Mouse (Mus musculus) C2C12 (cell line): ENCODE measurements around the gene Ank2.

Experiments
- CTCF ChIP-seq: IDR thresholded peaks from one replicate; pipeline ENCODE4 v1.5.1; 2011; ENCODE audit not compliant: control insufficient read depth, insufficient read depth, insufficient read length
- FOSL1 ChIP-seq: IDR thresholded peaks from one replicate; pipeline ENCODE4 v1.8.0; 2011; ENCODE audit warnings: mild to moderate bottlenecking, low read length; ENCODE audit not compliant: poor library complexity, insufficient read depth, severe bottlenecking
- MAX ChIP-seq: IDR thresholded peaks from one replicate; pipeline ENCODE4 v1.6.1; 2011; ENCODE audit warnings: mild to moderate bottlenecking, control low read depth
- USF1 ChIP-seq: IDR thresholded peaks from one replicate; pipeline ENCODE4 v1.6.1; 2011; ENCODE audit warnings: low read depth, mild to moderate bottlenecking, control low read depth, moderate library complexity

DNA sequence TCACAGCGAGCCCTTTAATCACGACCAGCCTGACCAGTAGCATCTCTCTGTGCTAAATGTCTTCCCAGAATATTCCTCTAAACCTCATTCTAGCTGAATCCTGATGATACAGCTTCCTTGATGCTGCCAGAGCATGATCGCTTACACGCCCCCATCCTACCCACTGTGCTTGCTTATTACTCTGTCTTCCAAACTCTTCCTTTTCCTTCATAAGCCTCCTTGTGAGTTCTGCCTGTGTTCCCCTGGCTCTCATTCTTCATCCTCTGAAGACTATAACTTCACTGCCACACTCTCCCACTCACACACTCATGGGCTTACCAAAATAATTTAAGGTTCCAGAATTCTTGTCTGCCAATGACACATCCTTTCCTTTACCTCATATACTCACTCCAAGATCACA is 405.5 kb downstream of the Ank2 start:
- no peak for TF ChIP-seq USF1
- TF ChIP-seq MAX = no peak
- TF ChIP-seq CTCF = no peak
- TF ChIP-seq FOSL1 = no peak
